Mouse (Mus musculus): ENCODE data around the gene Flt3. TPM values are rescaled to one million over a fixed set of nuclear protein-coding genes. Genes with fewer than 3 reads are reported as not detected.

The Flt3 gene
- total and polyA plus RNA-seq, 2 experiments from 2014 or later: 0.68 to 0.86 TPM

DNA sequence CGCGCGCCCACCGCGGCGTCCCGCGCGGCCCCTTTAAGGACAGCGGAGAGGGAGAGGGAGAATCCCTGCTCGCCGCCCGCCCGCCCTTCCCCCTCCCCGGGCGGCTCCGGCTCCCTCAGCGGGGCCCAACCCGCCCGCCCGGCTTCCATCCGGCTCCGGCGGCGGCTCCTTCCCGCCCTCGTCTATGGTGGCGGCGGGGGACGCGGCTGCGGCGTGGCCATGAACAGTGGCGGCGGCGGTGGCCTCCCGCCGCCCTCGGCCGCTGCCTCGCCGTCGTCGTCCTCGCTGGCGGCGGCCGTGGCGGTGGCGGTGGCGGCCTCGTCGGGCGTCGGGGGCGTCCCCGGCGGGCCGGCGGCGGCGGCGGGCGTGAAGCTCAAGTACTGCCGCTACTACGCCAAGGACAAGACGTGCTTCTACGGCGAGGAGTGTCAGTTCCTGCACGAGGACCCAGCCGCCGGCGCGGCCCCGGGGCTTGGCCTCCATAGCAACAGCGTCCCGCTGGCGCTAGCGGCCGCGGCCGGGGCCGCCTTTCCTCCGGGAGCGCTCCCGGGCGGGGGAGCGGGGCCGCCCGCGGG is 30.2 kb upstream of the Flt3 start:
- TF ChIP-seq CTCF (IDR thresholded peaks at IDR 0.05; ENCODE audit: low read depth): no peak
- peak overlapping the region; percentile 97 for H3K27ac ChIP-seq (ENCODE audit: low read depth, low read length)
- H3K9ac ChIP-seq: peak overlapping the region; percentile 91
- no peaks in the 10 kb centered on the region for H3K9me3 ChIP-seq (ENCODE audit: low read length)
- H3K27me3 ChIP-seq (ENCODE audit: insufficient read depth, low read length): no peaks in the 10 kb centered on the region
- H3K4me1 ChIP-seq (ENCODE audit: insufficient read depth): peaks cover 11% of the 10 kb centered on the region
- 1% methylated on average over 37 of the region's 91 CpGs for WGBS
- peak; percentile 52 for DNase-seq
- H3K36me3 ChIP-seq (ENCODE audit: insufficient read depth): no peaks in the 10 kb centered on the region
- ATAC-seq: peak; percentile 84
- H3K4me2 ChIP-seq (ENCODE audit: low read depth): peak overlapping the region; percentile 80
- H3K4me3 ChIP-seq (ENCODE audit: low read depth, low read length): peak overlapping the region; percentile 95

DNA sequence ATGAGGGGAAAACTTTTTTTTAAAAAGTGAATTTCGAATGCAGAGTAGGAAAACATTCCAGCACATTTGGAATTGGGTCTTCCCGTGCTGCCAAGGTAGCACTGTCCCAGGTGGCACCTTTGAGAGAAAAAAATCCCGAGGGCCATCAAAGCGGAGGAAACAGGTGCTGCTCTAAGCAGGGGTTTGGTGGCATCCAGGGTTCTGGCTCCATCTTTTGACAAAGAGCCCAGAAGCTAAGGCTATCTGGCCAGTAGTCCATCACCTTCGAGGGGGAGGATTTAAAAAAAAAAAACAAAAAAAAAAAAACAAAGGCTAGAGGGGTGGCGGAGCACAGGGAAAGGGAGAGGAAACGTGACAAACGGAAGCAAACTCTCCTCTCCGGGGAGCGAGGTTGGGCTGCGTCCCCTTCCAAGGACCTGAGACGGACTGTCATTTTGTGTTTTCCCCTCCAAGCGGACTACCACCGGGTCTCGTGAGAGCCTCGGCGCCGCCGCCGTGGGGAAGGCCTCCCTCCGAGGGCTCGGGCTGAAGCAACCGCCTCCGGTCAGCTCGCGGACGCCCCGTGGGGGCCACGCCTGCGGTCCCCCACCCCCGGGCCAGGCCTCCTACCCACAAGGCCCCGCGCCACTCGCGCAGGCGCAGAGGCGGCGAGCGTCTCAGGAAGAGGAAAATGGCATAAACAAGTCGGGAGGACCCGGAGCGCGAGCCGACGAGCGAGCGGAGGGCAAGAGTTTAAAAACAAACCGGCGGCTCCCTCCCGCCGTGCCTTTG is 29.4 kb upstream of the Flt3 start, which contains the start of gene Pan3:
Gene Pan3, plus strand, starts transcription at position 627 of the 771 bp plus-strand sequence.
- Histone ChIP-seq H3K36me3 (ENCODE audit: insufficient read depth) (no peaks in the 10 kb centered on the region), H3K4me2 (ENCODE audit: low read depth) (peak within 1 kb of the TSS; percentile 80), H3K4me3 (ENCODE audit: low read depth, low read length) (peak within 1 kb of the TSS; percentile 95), H3K27ac (ENCODE audit: low read depth, low read length) (peak within 1 kb of the TSS; percentile 97), H3K27me3 (ENCODE audit: insufficient read depth, low read length) (no peaks in the 10 kb centered on the region), H3K4me1 (ENCODE audit: insufficient read depth) (peaks cover 11% of the 10 kb centered on the region), H3K9me3 (ENCODE audit: low read length) (no peaks in the 10 kb centered on the region), H3K9ac (peak within 1 kb of the TSS; percentile 91)
- ATAC-seq: peak; percentile 87
- WGBS: 0% methylated on average over 49 of the region's 51 CpGs
- peak; percentile 96 for DNase-seq
- TF ChIP-seq CTCF (IDR thresholded peaks at IDR 0.05; ENCODE audit: low read depth): 0 out of 2 replicates have a peak, but pooled peaks have one; percentile 3

DNA sequence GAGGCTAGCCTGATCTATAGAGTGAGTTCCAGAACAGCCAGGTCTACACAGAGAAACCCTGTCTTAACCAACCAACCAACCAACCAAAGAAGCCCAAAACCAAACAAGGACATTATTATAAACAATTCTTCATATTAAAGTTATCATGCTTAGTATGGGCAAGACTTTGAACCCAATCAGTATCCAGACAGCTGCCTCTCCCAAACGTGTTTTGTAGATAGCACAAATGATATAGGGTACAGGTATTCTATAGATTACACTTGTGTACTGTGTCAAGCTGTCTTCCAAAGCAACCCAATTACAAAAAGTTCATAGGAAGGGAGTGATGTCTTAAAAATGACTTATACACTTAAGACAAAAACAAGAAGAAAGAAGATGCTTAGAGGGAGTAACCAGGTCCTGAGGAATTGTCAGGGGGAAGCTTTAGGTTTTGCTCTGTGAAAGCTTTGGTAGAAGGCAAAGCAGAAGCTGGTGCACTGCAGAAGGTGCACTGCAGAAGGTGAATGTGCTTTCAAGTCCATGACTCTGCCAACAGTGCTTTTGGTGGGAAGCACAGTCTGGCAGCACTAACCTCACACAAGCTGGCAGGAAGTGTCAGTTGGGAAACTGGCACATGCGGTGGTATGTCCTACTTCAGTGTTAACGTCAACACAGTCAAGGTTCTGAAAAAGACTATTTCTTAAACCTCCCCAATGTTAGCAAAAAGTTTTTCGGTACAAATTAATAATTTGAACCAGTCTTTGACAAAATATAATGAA is 25.9 kb upstream of the Flt3 start:
- H3K9ac ChIP-seq: no peak overlapping the region
- H3K9me3 ChIP-seq (ENCODE audit: low read length): no peaks in the 10 kb centered on the region
- TF ChIP-seq CTCF (IDR thresholded peaks at IDR 0.05; ENCODE audit: low read depth): no peak
- H3K27me3 ChIP-seq (ENCODE audit: insufficient read depth, low read length): no peaks in the 10 kb centered on the region
- no peak overlapping the region for H3K27ac ChIP-seq (ENCODE audit: low read depth, low read length)
- no peaks in the 10 kb centered on the region for H3K36me3 ChIP-seq (ENCODE audit: insufficient read depth)
- ATAC-seq (no peak), DNase-seq (no peak)
- no peak overlapping the region for H3K4me2 ChIP-seq (ENCODE audit: low read depth)
- no peak overlapping the region for H3K4me3 ChIP-seq (ENCODE audit: low read depth, low read length)
- WGBS: 73% methylated on average over 4 of the region's 4 CpGs
- no peaks in the 10 kb centered on the region for H3K4me1 ChIP-seq (ENCODE audit: insufficient read depth)

DNA sequence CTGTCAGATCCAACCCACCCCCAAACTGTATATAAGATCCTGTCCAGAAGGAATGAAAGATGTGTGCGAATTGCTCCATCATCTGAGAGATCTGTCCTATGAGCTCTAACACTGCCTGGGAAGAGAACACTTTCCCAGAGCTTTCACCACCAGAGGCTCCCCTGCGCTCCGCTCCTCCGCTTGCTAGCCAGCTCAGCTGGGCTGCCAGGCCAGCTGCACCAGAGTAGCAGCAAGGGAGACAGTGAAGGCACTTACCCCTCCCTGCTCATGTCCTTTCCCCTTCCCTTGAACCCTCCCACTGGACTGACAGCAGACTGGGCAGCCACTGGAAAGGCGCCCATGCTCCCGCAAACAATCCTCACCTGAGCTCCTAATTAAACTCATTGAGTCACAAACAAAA is 23.3 kb upstream of the Flt3 start:
- no peaks in the 10 kb centered on the region for H3K36me3 ChIP-seq (ENCODE audit: insufficient read depth)
- no peak overlapping the region for H3K4me3 ChIP-seq (ENCODE audit: low read depth, low read length)
- peak; percentile 25; the same call in 1 of the 2 replicates for ATAC-seq
- no peak overlapping the region for H3K27ac ChIP-seq (ENCODE audit: low read depth, low read length)
- DNase-seq: no peak
- H3K4me1 ChIP-seq (ENCODE audit: insufficient read depth): no peaks in the 10 kb centered on the region
- 41% methylated on average over 6 of the region's 6 CpGs for WGBS
- H3K9me3 ChIP-seq (ENCODE audit: low read length): no peaks in the 10 kb centered on the region
- TF ChIP-seq CTCF (IDR thresholded peaks at IDR 0.05; ENCODE audit: low read depth): peak; percentile 34
- H3K9ac ChIP-seq: no peak overlapping the region
- H3K4me2 ChIP-seq (ENCODE audit: low read depth): no peak overlapping the region
- H3K27me3 ChIP-seq (ENCODE audit: insufficient read depth, low read length): no peaks in the 10 kb centered on the region

DNA sequence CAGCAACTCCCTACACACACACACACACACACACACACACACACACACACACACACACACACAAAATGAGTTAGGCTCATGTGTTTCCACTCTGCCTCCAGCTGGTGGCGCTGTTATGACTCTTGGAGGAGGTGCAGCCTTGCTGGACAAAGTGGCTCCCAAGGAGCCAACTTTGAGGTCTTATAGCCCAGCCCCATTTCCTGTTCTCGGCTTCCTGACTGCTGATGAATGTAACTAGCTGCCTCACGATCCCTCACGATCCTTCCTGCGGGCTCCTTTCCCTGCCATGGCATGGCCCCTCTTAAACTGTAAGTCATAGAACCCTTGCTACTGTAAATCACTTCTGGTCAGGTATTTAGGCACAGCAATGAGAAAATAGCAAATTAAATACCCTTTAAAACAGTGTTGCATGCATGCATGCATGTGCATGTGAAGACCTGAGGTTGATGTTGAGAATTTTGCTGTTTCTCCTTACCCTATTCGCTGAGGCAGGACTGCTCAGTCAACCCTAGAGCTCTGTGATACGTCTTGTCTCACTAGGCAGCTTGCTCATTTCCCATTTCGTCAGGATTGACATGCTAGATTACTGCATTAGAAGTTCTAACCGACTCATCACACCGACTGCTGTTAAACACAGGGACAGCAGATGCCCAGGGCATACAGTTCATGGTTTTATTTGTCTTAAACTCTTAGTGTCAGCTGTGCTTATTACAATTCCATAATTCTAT is 18.3 kb upstream of the Flt3 start:
- H3K27me3 ChIP-seq (ENCODE audit: insufficient read depth, low read length): no peaks in the 10 kb centered on the region
- no peak overlapping the region for H3K4me3 ChIP-seq (ENCODE audit: low read depth, low read length)
- ATAC-seq: no peak
- H3K9me3 ChIP-seq (ENCODE audit: low read length): no peaks in the 10 kb centered on the region
- peak; percentile 56 for TF ChIP-seq CTCF (IDR thresholded peaks at IDR 0.05; ENCODE audit: low read depth)
- no peak overlapping the region for H3K27ac ChIP-seq (ENCODE audit: low read depth, low read length)
- no peaks in the 10 kb centered on the region for H3K4me1 ChIP-seq (ENCODE audit: insufficient read depth)
- no peak overlapping the region for H3K4me2 ChIP-seq (ENCODE audit: low read depth)
- no peak overlapping the region for H3K9ac ChIP-seq
- no peak for DNase-seq
- 58% methylated on average over 10 of the region's 10 CpGs for WGBS
- H3K36me3 ChIP-seq (ENCODE audit: insufficient read depth): no peaks in the 10 kb centered on the region

DNA sequence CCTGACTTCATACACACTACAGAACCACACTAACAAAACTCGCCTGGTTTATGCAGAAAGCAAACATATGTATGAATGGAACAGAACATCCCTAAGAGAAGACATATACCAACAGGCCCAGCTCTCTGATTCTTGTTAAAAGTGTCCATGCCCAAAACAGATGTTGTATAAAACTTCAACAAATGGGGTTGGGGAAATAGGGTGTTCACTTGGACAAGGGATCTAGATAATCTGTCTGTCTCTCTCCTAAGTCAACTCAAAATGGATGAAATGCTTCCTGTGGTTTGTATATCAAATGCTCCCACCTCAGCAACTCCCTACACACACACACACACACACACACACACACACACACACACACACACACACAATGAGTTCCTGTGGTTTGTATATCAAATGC is 17.7 kb upstream of the Flt3 start:
- ATAC-seq (no peak), DNase-seq (no peak)
- no peaks in the 10 kb centered on the region for H3K9me3 ChIP-seq (ENCODE audit: low read length)
- no peak overlapping the region for H3K4me2 ChIP-seq (ENCODE audit: low read depth)
- H3K27ac ChIP-seq (ENCODE audit: low read depth, low read length): no peak overlapping the region
- H3K27me3 ChIP-seq (ENCODE audit: insufficient read depth, low read length): no peaks in the 10 kb centered on the region
- WGBS: 75% methylated on average over 1 of the region's 1 CpGs
- no peaks in the 10 kb centered on the region for H3K4me1 ChIP-seq (ENCODE audit: insufficient read depth)
- TF ChIP-seq CTCF (IDR thresholded peaks at IDR 0.05; ENCODE audit: low read depth): no peak
- no peak overlapping the region for H3K4me3 ChIP-seq (ENCODE audit: low read depth, low read length)
- H3K36me3 ChIP-seq (ENCODE audit: insufficient read depth): no peaks in the 10 kb centered on the region
- H3K9ac ChIP-seq: no peak overlapping the region

All from forebrain, postnatal 0 days (tissue).